Mouse (Mus musculus) embryonic facial prominence, embryonic 14.5 days (tissue): ENCODE data around the gene Mboat2. TPM values are rescaled to one million over a fixed set of nuclear protein-coding genes. Genes with fewer than 3 reads are reported as not detected.

ENCODE experiments used
- ATAC-seq: fragments of 200-750 bp; cut with Nextera tagmentation; 2 replicates; pipeline ENCODE4 v1.8.0; 2017; ENCODE audit warnings: low read depth, moderate number of reproducible peaks, moderate TSS enrichment
- DNase-seq: peaks from one replicate; pipeline ENCODE4 v3.0.0-alpha.2; 2015; ENCODE audit warnings: low spot score
- H3K27ac ChIP-seq: fragments of 300-500 bp; sonication (generic); replicated peaks from 2 replicates; pipeline ENCODE4 v1.5.1; 2014; ENCODE audit warnings: low read depth, mild to moderate bottlenecking, low read length, moderate library complexity
- H3K27me3 ChIP-seq: fragments of 300-500 bp; sonication (generic); replicated peaks from 2 replicates; pipeline ENCODE4 v1.6.1; 2014; ENCODE audit warnings: low read length; ENCODE audit not compliant: control insufficient read depth, insufficient read depth
- H3K36me3 ChIP-seq: fragments of 300-500 bp; sonication (generic); 2 replicates; pipeline ENCODE4 v1.6.1; 2014; ENCODE audit warnings: low read length, mixed read lengths; ENCODE audit not compliant: control insufficient read depth, insufficient read depth
- H3K4me1 ChIP-seq: fragments of 300-500 bp; sonication (generic); 2 replicates; pipeline ENCODE4 v1.6.1; 2014; ENCODE audit warnings: antibody characterized with exemption, low read length; ENCODE audit not compliant: control insufficient read depth, insufficient read depth
- H3K4me2 ChIP-seq: fragments of 300-500 bp; sonication (generic); 2 replicates; pipeline ENCODE4 v1.6.1; 2014; ENCODE audit warnings: low read depth, mild to moderate bottlenecking, low read length, moderate library complexity, mixed read lengths
- H3K4me3 ChIP-seq: fragments of 300-500 bp; sonication (generic); 2 replicates; pipeline ENCODE4 v1.5.1; 2014; ENCODE audit warnings: low read depth, mild to moderate bottlenecking, low read length
- H3K9ac ChIP-seq: fragments of 300-500 bp; sonication (generic); 2 replicates; pipeline ENCODE4 v1.6.1; 2014; ENCODE audit warnings: low read depth, mild to moderate bottlenecking, low read length, moderate library complexity, mixed read lengths
- H3K9me3 ChIP-seq: fragments of 300-500 bp; sonication (generic); 2 replicates; pipeline ENCODE4 v1.6.1; 2016; ENCODE audit warnings: low read length; ENCODE audit not compliant: control insufficient read depth
- WGBS: fragments of 180-500 bp; shearing (Covaris S2); extraction: QIAGEN DNeasy Blood & Tissue Kit; methylation state at CpG from one replicate; pipeline ENCODE4 v1.1.7; 2014; 5-methylcytosine and 5-hydroxymethylcytosine counted together
- polyA plus RNA-seq: library from polyadenylated mRNA; unstranded; fragments of >200 nt; fragmentation: Nextera tagmentation; extraction: Ambion mirVana; gene quantifications from 2 replicates; pipeline ENCODE4 v1.2.1, GENCODE M21; 2014

Mboat2 gene
- polyA plus RNA-seq, 1 experiment from 2014 or later = 50.5 TPM

GRCm38 (mm10) chr12:25009957-25010356 is 179.3 kb downstream of the Mboat2 start:
- no peaks in the 10 kb centered on the region for H3K27me3 ChIP-seq
- no peaks in the 10 kb centered on the region for H3K4me1 ChIP-seq
- no peak overlapping the region for H3K4me2 ChIP-seq
- no peak for ATAC-seq
- no peaks in the 10 kb centered on the region for H3K9me3 ChIP-seq
- H3K36me3 ChIP-seq = peaks cover 93% of the 10 kb centered on the region
- H3K27ac ChIP-seq = no peak overlapping the region
- no peak overlapping the region for H3K4me3 ChIP-seq
- no peak for DNase-seq
- H3K9ac ChIP-seq = no peak overlapping the region
- 86% methylated on average over 9 of the region's 9 CpGs for WGBS

GRCm38 (mm10) chr12:25010416-25010815 is 179.7 kb downstream of the Mboat2 start:
- ATAC-seq (no peak), DNase-seq (no peak)
- Histone ChIP-seq H3K27me3 (no peaks in the 10 kb centered on the region), H3K27ac (no peak overlapping the region), H3K4me1 (no peaks in the 10 kb centered on the region), H3K9me3 (no peaks in the 10 kb centered on the region), H3K4me2 (no peak overlapping the region), H3K36me3 (peaks cover 93% of the 10 kb centered on the region), H3K4me3 (no peak overlapping the region), H3K9ac (no peak overlapping the region)
- 97% methylated on average over 1 of the region's 1 CpGs for WGBS

GRCm38 (mm10) chr12:25011733-25012367 is 181.2 kb downstream of the Mboat2 start:
- ATAC-seq (no peak), DNase-seq (no peak)
- Histone ChIP-seq H3K9me3 (no peaks in the 10 kb centered on the region), H3K27ac (no peak overlapping the region), H3K4me3 (no peak overlapping the region), H3K4me2 (no peak overlapping the region), H3K4me1 (no peaks in the 10 kb centered on the region), H3K27me3 (no peaks in the 10 kb centered on the region), H3K36me3 (peaks cover 92% of the 10 kb centered on the region), H3K9ac (no peak overlapping the region)
- WGBS = 76% methylated on average over 15 of the region's 15 CpGs

GRCm38 (mm10) chr12:25012555-25013540 is 182.2 kb downstream of the Mboat2 start:
- no peak for ATAC-seq
- H3K27me3 ChIP-seq = no peaks in the 10 kb centered on the region
- no peak overlapping the region for H3K4me3 ChIP-seq
- H3K4me2 ChIP-seq = no peak overlapping the region
- peaks cover 92% of the 10 kb centered on the region for H3K36me3 ChIP-seq
- H3K4me1 ChIP-seq = no peaks in the 10 kb centered on the region
- no peak overlapping the region for H3K27ac ChIP-seq
- DNase-seq = no peak
- no peak overlapping the region for H3K9ac ChIP-seq
- WGBS = 82% methylated on average over 13 of the region's 13 CpGs
- H3K9me3 ChIP-seq = no peaks in the 10 kb centered on the region

Other genes starting within 250 kb of the Mboat2 start
- 12.1 and 16.3 TPM in 2 replicates for gene Klf11, start 179.6 kb upstream of the Mboat2 start, polyA plus RNA-seq
- gene Cys1, start 149.1 kb upstream of the Mboat2 start, polyA plus RNA-seq = 6.1 and 7.1 TPM in 2 replicates
- 120 and 138 TPM in 2 replicates for gene Rrm2, start 122.6 kb upstream of the Mboat2 start, polyA plus RNA-seq
- gene Kidins220, start 144.0 kb downstream of the Mboat2 start, polyA plus RNA-seq = 38.4 and 42.1 TPM in 2 replicates